Mouse (Mus musculus): Measurements from ENCODE around the gene Slc30a5. TPM values are rescaled to one million over a fixed set of nuclear protein-coding genes. Genes with fewer than 3 reads are reported as not detected.

The Slc30a5 gene
- total RNA-seq, 1 experiment from 2014 or later: 47.9 TPM

- no peak for DNase-seq
Observed at GRCm38 (mm10) chr13:100755329-100755728, 77.9 kb downstream of the Slc30a5 start.

- DNase-seq: no peak
Observed at GRCm38 (mm10) chr13:100754186-100754585, 79.0 kb downstream of the Slc30a5 start.

- no peak for DNase-seq
Observed at GRCm38 (mm10) chr13:100753011-100753410, 80.2 kb downstream of the Slc30a5 start.

Other genes starting within 250 kb of the Slc30a5 start
- gene Marveld2, start 216.5 kb downstream of the Slc30a5 start, total RNA-seq (2021): 0.61 and 0.86 TPM in 2 replicates
- 68.4 and 77.9 TPM in 2 replicates for gene Ak6, start 182.4 kb downstream of the Slc30a5 start, total RNA-seq (2021)
- 22.6 and 22.8 TPM in 2 replicates for gene Rad17, start 182.4 kb downstream of the Slc30a5 start, total RNA-seq (2021)
- gene Taf9, start 181.8 kb downstream of the Slc30a5 start, total RNA-seq (2021): 4.9 and 13.1 TPM in 2 replicates
- 0.62 and 1.3 TPM in 2 replicates for gene Ccdc125, start 163.7 kb downstream of the Slc30a5 start, total RNA-seq (2021)
- gene Cdk7, start 102.5 kb downstream of the Slc30a5 start, total RNA-seq (2021): 38.5 and 45.6 TPM in 2 replicates
- gene Mrps36, start 88.8 kb downstream of the Slc30a5 start, total RNA-seq (2021): 116 and 146 TPM in 2 replicates
- gene Cenph, start 57.5 kb downstream of the Slc30a5 start, total RNA-seq (2021): 2.1 and 2.5 TPM in 2 replicates
- 9.4 and 12.2 TPM in 2 replicates for gene Ccnb1, start 46.9 kb downstream of the Slc30a5 start, total RNA-seq (2021)

Data from adrenal gland, postnatal 25 days (tissue).